Mouse (Mus musculus) midbrain, postnatal 0 days (tissue): ENCODE results near the gene Txndc5. TPM values are rescaled to one million over a fixed set of nuclear protein-coding genes. Genes with fewer than 3 reads are reported as not detected.

Source experiments
- ATAC-seq: fragments of 200-750 bp; cut with Nextera tagmentation; 2 replicates; pipeline ENCODE4 v1.8.0; 2017; ENCODE audit warnings: moderate number of reproducible peaks, mild to moderate bottlenecking, moderate TSS enrichment, moderate library complexity; ENCODE audit not compliant: low FRiP score
- DNase-seq: peaks from one replicate; pipeline ENCODE4 v3.0.0-alpha.2; 2015; ENCODE audit warnings: low spot score
- H3K27ac ChIP-seq: fragments of 300-500 bp; sonication (generic); 2 replicates; pipeline ENCODE4 v1.5.1; 2014; ENCODE audit warnings: low read depth, mild to moderate bottlenecking, low read length, mixed read lengths
- H3K27me3 ChIP-seq: fragments of 300-500 bp; sonication (generic); 2 replicates; pipeline ENCODE4 v1.6.1; 2014; ENCODE audit warnings: low read length, control low read depth, mixed read lengths; ENCODE audit not compliant: insufficient read depth
- H3K36me3 ChIP-seq: fragments of 300-500 bp; sonication (generic); 2 replicates; pipeline ENCODE4 v1.6.1; 2014; ENCODE audit warnings: low read length, control low read depth, mixed read lengths; ENCODE audit not compliant: insufficient read depth
- H3K4me1 ChIP-seq: fragments of 300-500 bp; sonication (generic); 2 replicates; pipeline ENCODE4 v1.6.1; 2014; ENCODE audit warnings: mild to moderate bottlenecking, control low read depth, antibody characterized with exemption, low read length, mixed read lengths; ENCODE audit not compliant: insufficient read depth
- H3K4me2 ChIP-seq: fragments of 300-500 bp; sonication (generic); 2 replicates; pipeline ENCODE4 v1.6.1; 2014; ENCODE audit warnings: low read depth, mild to moderate bottlenecking, low read length, mixed read lengths; ENCODE audit not compliant: poor library complexity, severe bottlenecking
- H3K4me3 ChIP-seq: fragments of 300-500 bp; sonication (generic); 2 replicates; pipeline ENCODE4 v1.5.1; 2014; ENCODE audit warnings: low read depth, mild to moderate bottlenecking, low read length, moderate library complexity
- H3K9ac ChIP-seq: fragments of 300-500 bp; sonication (generic); replicated peaks from 2 replicates; pipeline ENCODE4 v1.6.1; 2014; ENCODE audit warnings: mild to moderate bottlenecking, low read length, moderate library complexity, mixed read lengths; ENCODE audit not compliant: poor library complexity, severe bottlenecking
- H3K9me3 ChIP-seq: fragments of 300-500 bp; sonication (generic); 2 replicates; pipeline ENCODE4 v1.6.1; 2016; ENCODE audit warnings: low read length, control low read depth
- CTCF ChIP-seq: IDR thresholded peaks from 2 replicates; pipeline ENCODE4 v1.5.1; 2016; ENCODE audit warnings: antibody characterized with exemption, mild to moderate bottlenecking
- WGBS: fragments of 180-500 bp; shearing (Covaris S2); extraction: QIAGEN DNeasy Blood & Tissue Kit; methylation state at CpG from one replicate; pipeline ENCODE4 v1.1.7; 2014; 5-methylcytosine and 5-hydroxymethylcytosine counted together
- polyA plus RNA-seq: library from polyadenylated mRNA; unstranded; fragments of >200 nt; fragmentation: Nextera tagmentation; extraction: Ambion mirVana; gene quantifications from 2 replicates; pipeline ENCODE4 v1.2.1, GENCODE M21; 2015
- total RNA-seq: library from RNA; depleted of rRNA; stranded (reverse); fragments of >200 nt; gene quantifications from 2 replicates; pipeline ENCODE4 v1.2.3, GENCODE M21; 2014

Txndc5 gene
- total and polyA plus RNA-seq, 2 experiments from 2014 or later = 80.7 to 92.6 TPM

DNA sequence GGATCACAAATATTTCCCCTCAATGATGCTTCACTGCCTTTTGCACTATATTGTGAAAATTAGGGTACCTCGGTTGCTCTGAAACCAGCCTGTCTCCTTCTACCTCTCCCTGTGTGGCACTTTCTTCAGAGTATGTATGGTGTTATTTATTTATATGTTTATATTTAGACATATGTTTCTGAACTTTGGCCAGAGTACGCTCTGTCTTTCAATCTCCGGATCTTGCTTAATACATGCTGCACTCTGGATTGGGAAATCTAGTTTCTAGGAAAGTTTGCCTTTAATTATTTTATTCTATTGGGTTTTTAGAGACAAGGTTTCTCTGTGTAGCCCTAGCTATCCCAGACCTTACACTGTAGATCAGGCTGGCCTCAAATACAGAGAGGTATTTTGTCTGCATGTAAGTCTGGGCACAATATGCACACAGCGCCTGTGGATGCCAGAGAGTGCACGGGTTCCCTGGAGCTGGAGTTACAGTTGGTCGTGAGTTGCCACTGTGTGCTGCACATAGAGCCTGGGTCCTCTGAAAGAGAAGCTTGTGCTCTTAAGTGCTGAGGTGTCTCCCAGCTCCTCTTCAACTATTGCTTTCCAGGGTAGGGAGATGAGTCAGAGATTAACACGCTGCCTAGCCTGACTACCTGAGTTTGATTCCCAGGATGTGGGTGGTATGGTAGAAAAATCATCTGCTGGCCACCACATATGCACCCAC is 10.7 kb upstream of the Txndc5 start:
- WGBS = 92% methylated on average over 7 of the region's 7 CpGs
- Histone ChIP-seq H3K36me3 (no peaks in the 10 kb centered on the region), H3K27me3 (no peaks in the 10 kb centered on the region), H3K4me3 (no peak overlapping the region), H3K9ac (no peak overlapping the region), H3K9me3 (no peaks in the 10 kb centered on the region), H3K4me2 (no peak overlapping the region), H3K4me1 (no peaks in the 10 kb centered on the region), H3K27ac (no peak overlapping the region)
- no peak for ATAC-seq
- TF ChIP-seq CTCF = no peak
- no peak for DNase-seq

DNA sequence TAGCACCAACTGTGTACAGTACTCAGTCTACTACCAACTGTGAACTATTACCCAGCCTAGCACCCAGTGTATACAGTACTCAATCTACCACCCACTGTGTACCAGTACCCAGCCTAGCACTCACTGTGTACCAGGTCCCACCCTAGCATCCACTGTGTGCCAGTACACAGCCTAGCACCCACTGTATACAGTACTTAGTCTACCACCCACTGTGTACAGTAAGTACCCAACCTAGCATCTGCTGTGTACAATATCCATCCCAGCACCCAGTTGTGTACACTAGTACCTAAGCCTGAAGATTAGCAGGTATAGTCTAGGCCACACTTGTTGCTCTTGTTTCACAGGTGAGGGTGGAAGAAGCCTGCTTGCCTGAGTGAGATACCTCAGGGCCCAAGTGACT is 8.9 kb upstream of the Txndc5 start:
- ATAC-seq = peak; percentile 47; the same call in 1 of the 2 replicates
- DNase-seq = no peak

DNA sequence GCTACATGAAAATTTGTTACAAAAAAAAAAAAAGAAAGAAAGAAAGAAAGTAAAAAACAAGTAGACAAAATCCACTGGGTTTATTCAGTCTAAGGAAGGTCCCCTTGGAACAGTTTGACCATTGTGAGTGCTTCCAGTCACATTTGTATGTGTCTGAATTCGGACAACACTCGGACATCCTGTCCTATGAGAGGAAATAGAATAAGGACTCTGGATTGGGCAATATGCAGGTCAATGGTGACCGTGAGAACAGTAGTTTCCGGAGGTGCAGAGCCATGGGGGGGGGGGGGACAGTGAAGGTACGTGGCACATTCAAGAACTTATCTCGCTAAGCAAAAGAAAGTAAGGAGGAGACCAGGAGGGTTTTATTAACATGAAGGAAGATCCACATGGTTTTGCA is 6.1 kb upstream of the Txndc5 start:
- H3K9me3 ChIP-seq = no peaks in the 10 kb centered on the region
- no peak for DNase-seq
- H3K4me2 ChIP-seq = no peak overlapping the region
- no peaks in the 10 kb centered on the region for H3K27me3 ChIP-seq
- no peak for ATAC-seq
- H3K36me3 ChIP-seq = no peaks in the 10 kb centered on the region
- H3K9ac ChIP-seq = no peak overlapping the region
- H3K4me3 ChIP-seq = no peak overlapping the region
- H3K4me1 ChIP-seq = no peaks in the 10 kb centered on the region
- no peak overlapping the region for H3K27ac ChIP-seq
- 85% methylated on average over 6 of the region's 6 CpGs for WGBS
- TF ChIP-seq CTCF = no peak

More for the DNA sequence above, 8.9 kb upstream of the Txndc5 start:
- no peaks in the 10 kb centered on the region for H3K9me3 ChIP-seq
- no peaks in the 10 kb centered on the region for H3K4me1 ChIP-seq
- no peaks in the 10 kb centered on the region for H3K27me3 ChIP-seq
- H3K36me3 ChIP-seq = no peaks in the 10 kb centered on the region
- H3K4me2 ChIP-seq = no peak overlapping the region
- H3K27ac ChIP-seq = no peak overlapping the region
- H3K4me3 ChIP-seq = no peak overlapping the region
- TF ChIP-seq CTCF = no peak
- no peak overlapping the region for H3K9ac ChIP-seq

DNA sequence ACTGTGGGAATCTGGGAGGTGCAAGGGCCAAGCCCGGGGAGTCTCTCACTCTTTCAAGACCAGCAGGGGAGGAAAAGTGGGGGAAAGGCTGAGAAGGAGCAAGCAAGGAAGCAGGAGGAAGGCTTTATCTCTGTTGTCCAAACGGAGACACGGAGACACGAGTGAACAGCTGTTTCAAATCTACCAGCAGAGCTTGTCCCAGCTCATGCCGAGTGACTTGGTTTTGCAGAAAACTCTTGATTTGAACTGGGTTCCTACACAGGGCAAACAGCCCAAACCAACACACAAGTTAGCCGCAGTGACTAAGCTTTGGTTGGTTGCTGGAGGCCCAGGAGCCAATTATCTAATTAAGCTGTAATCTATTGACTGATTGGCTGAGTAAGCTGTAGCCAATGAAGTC is 5.4 kb upstream of the Txndc5 start:
- H3K9ac ChIP-seq = no peak overlapping the region
- DNase-seq (no peak), ATAC-seq (no peak)
- H3K4me1 ChIP-seq = no peaks in the 10 kb centered on the region
- no peaks in the 10 kb centered on the region for H3K9me3 ChIP-seq
- H3K4me2 ChIP-seq = no peak overlapping the region
- no peak overlapping the region for H3K4me3 ChIP-seq
- 72% methylated on average over 6 of the region's 6 CpGs for WGBS
- TF ChIP-seq CTCF = no peak
- H3K27me3 ChIP-seq = no peaks in the 10 kb centered on the region
- no peaks in the 10 kb centered on the region for H3K36me3 ChIP-seq
- H3K27ac ChIP-seq = no peak overlapping the region

DNA sequence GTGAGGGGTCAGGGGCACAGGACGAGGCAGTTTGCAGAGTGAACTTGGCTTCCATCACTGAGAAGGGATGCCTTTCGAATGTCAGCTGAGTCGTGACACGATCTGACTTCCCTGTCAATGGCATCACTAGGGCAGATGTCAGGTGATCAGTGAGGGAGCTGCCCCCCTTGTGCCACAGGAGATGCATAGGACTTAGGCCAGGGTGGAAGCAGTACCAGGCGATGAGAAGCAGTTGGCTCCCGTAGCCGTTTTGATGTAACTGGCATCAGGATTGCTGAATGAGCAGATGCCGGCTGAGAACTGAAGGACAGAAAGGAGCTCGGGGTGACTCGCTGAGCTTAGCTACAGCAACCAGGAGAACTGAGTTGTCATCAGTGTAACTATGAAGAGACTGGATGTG is 4.8 kb upstream of the Txndc5 start:
- no peak for DNase-seq
- H3K27me3 ChIP-seq = no peaks in the 10 kb centered on the region
- WGBS = 89% methylated on average over 10 of the region's 10 CpGs
- no peaks in the 10 kb centered on the region for H3K36me3 ChIP-seq
- ATAC-seq = no peak
- no peak overlapping the region for H3K4me2 ChIP-seq
- no peak for TF ChIP-seq CTCF
- no peak overlapping the region for H3K27ac ChIP-seq
- no peak overlapping the region for H3K9ac ChIP-seq
- no peak overlapping the region for H3K4me3 ChIP-seq
- H3K4me1 ChIP-seq = no peaks in the 10 kb centered on the region
- no peaks in the 10 kb centered on the region for H3K9me3 ChIP-seq

DNA sequence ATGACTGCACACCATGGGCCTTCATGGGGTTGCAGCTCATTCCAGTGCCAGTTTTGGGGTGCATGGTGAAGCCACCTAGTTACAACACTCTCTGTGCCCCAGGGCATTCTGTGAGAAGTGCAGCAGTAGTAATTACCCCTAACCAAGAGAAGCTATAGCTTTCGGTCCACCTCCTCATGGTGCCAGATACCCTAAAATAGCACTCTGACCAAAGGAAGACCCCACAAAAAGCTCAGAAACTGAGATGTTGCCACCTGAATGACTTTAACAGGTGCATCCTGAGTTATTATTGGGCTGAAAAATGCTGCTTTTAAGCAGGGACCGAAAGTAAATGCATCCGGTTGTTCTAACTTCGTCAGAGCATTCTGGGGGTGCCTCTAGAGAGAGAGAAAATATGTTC is 2.9 kb upstream of the Txndc5 start:
- DNase-seq = no peak
- Histone ChIP-seq H3K4me1 (peaks cover 8% of the 10 kb centered on the region; the same call in 1 of the 2 replicates), H3K27me3 (no peaks in the 10 kb centered on the region), H3K36me3 (no peaks in the 10 kb centered on the region), H3K9me3 (no peaks in the 10 kb centered on the region), H3K4me3 (no peak overlapping the region), H3K27ac (no peak overlapping the region), H3K4me2 (no peak overlapping the region), H3K9ac (no peak overlapping the region)
- no peak for ATAC-seq
- 95% methylated on average over 4 of the region's 4 CpGs for WGBS
- no peak for TF ChIP-seq CTCF
